Mouse (Mus musculus): ENCODE measurements around the gene Ccdc186. TPM values are rescaled to one million over a fixed set of nuclear protein-coding genes. Genes with fewer than 3 reads are reported as not detected.

The Ccdc186 gene
- polyA plus RNA-seq (2014; fragmentation: Nextera tagmentation; extraction: Ambion mirVana): 24.3 and 27.2 TPM in 2 replicates

GRCm38 (mm10) chr19:56821798-56822447, at the start of gene Ccdc186:
Gene Ccdc186, minus strand, starts transcription at chr19:56822190.
- Histone ChIP-seq H3K36me3 (replicated peaks; ENCODE audit: control insufficient read depth, insufficient read depth) (no peaks in the 10 kb centered on the region), H3K4me3 (replicated peaks; ENCODE audit: low read length) (peak within 1 kb of the TSS; percentile 94), H3K9ac (peak within 1 kb of the TSS; percentile 94), H3K27ac (peak within 1 kb of the TSS; percentile 89), H3K9me3 (ENCODE audit: control insufficient read depth, low read length) (no peaks in the 10 kb centered on the region), H3K4me2 (replicated peaks) (peak within 1 kb of the TSS; percentile 87), H3K4me1 (replicated peaks; ENCODE audit: control insufficient read depth, insufficient read depth, low read length) (peaks cover 30% of the 10 kb centered on the region), H3K27me3 (ENCODE audit: control insufficient read depth, insufficient read depth, low read length) (no peaks in the 10 kb centered on the region)
- under 1% methylated on average over 77 of the region's 79 CpGs for WGBS
- DNase-seq (ENCODE audit: low spot score): peak; percentile 98
- ATAC-seq (ENCODE audit: low FRiP score): peak; percentile 98

DNA sequence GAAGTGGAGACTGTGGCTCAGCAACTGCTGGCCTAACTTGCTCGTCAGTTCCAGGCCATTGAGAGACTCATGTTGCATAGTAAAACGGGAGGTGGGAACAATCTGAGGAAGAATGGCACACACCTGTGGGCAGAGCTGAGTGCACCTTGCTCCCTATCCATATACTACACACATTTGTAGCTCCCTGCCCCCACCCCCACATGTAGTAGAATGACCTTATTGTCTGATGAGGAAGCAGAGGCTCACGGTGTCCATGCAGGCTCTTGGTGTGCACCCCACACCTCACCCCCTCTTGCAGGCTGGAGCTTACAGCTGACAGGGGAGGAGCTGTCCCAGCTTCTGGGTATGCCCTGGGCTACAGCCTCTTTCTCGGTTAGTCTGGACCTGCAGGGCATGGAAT, 45.7 kb upstream of the Ccdc186 start:
- no peaks in the 10 kb centered on the region for H3K4me1 ChIP-seq (replicated peaks; ENCODE audit: control insufficient read depth, insufficient read depth, low read length)
- H3K4me2 ChIP-seq (replicated peaks): no peak overlapping the region
- ATAC-seq (ENCODE audit: low FRiP score) (no peak), DNase-seq (ENCODE audit: low spot score) (no peak)
- H3K9me3 ChIP-seq (ENCODE audit: control insufficient read depth, low read length): no peaks in the 10 kb centered on the region
- no peaks in the 10 kb centered on the region for H3K36me3 ChIP-seq (replicated peaks; ENCODE audit: control insufficient read depth, insufficient read depth)
- H3K27ac ChIP-seq: no peak overlapping the region
- WGBS: 76% methylated on average over 4 of the region's 4 CpGs
- H3K4me3 ChIP-seq (replicated peaks; ENCODE audit: low read length): no peak overlapping the region
- peaks cover 10% of the 10 kb centered on the region for H3K27me3 ChIP-seq (ENCODE audit: control insufficient read depth, insufficient read depth, low read length)
- H3K9ac ChIP-seq: no peak overlapping the region

- Histone ChIP-seq H3K27ac (no peak overlapping the region), H3K9me3 (ENCODE audit: control insufficient read depth, low read length) (no peaks in the 10 kb centered on the region), H3K4me3 (replicated peaks; ENCODE audit: low read length) (no peak overlapping the region), H3K4me1 (replicated peaks; ENCODE audit: control insufficient read depth, insufficient read depth, low read length) (no peaks in the 10 kb centered on the region), H3K9ac (no peak overlapping the region), H3K36me3 (replicated peaks; ENCODE audit: control insufficient read depth, insufficient read depth) (no peaks in the 10 kb centered on the region), H3K27me3 (ENCODE audit: control insufficient read depth, insufficient read depth, low read length) (no peaks in the 10 kb centered on the region), H3K4me2 (replicated peaks) (no peak overlapping the region)
- no peak for ATAC-seq (ENCODE audit: low FRiP score)
- 51% methylated on average over 5 of the region's 5 CpGs for WGBS
- no peak for DNase-seq (ENCODE audit: low spot score)
Observed at GRCm38 (mm10) chr19:56856455-56856854, 34.5 kb upstream of the Ccdc186 start.

DNA sequence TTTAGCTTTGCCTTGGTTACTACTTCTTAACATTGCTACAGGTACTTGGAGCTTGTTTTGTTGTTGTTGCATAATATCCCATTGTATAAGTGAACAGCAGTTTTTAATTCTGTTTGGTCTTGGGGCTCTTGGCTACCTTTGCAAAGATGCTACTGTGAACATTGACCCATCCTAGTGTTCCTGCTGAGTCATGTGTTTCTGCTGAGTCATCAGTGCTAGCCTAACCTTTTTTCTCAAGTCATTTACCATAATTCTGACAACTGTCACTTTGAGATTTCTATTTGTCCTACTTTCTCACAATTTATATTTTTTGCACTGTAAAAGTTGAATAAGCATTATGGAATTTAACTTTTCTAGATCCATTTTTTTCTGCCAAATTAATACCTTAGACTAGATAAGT, 30.6 kb upstream of the Ccdc186 start:
- no peaks in the 10 kb centered on the region for H3K27me3 ChIP-seq (ENCODE audit: control insufficient read depth, insufficient read depth, low read length)
- no peaks in the 10 kb centered on the region for H3K9me3 ChIP-seq (ENCODE audit: control insufficient read depth, low read length)
- no peak for ATAC-seq (ENCODE audit: low FRiP score)
- H3K27ac ChIP-seq: no peak overlapping the region
- no peaks in the 10 kb centered on the region for H3K36me3 ChIP-seq (replicated peaks; ENCODE audit: control insufficient read depth, insufficient read depth)
- H3K4me2 ChIP-seq (replicated peaks): no peak overlapping the region
- DNase-seq (ENCODE audit: low spot score): no peak
- H3K9ac ChIP-seq: no peak overlapping the region
- H3K4me3 ChIP-seq (replicated peaks; ENCODE audit: low read length): no peak overlapping the region
- no peaks in the 10 kb centered on the region for H3K4me1 ChIP-seq (replicated peaks; ENCODE audit: control insufficient read depth, insufficient read depth, low read length)

- Histone ChIP-seq H3K36me3 (replicated peaks; ENCODE audit: control insufficient read depth, insufficient read depth) (no peaks in the 10 kb centered on the region), H3K9ac (no peak overlapping the region), H3K4me1 (replicated peaks; ENCODE audit: control insufficient read depth, insufficient read depth, low read length) (no peaks in the 10 kb centered on the region), H3K9me3 (ENCODE audit: control insufficient read depth, low read length) (no peaks in the 10 kb centered on the region), H3K27me3 (ENCODE audit: control insufficient read depth, insufficient read depth, low read length) (no peaks in the 10 kb centered on the region), H3K4me2 (replicated peaks) (no peak overlapping the region), H3K27ac (no peak overlapping the region), H3K4me3 (replicated peaks; ENCODE audit: low read length) (no peak overlapping the region)
- ATAC-seq (ENCODE audit: low FRiP score) (no peak), DNase-seq (ENCODE audit: low spot score) (no peak)
- WGBS: 81% methylated on average over 12 of the region's 12 CpGs
Observed at GRCm38 (mm10) chr19:56842974-56843373, 21.0 kb upstream of the Ccdc186 start.

DNA sequence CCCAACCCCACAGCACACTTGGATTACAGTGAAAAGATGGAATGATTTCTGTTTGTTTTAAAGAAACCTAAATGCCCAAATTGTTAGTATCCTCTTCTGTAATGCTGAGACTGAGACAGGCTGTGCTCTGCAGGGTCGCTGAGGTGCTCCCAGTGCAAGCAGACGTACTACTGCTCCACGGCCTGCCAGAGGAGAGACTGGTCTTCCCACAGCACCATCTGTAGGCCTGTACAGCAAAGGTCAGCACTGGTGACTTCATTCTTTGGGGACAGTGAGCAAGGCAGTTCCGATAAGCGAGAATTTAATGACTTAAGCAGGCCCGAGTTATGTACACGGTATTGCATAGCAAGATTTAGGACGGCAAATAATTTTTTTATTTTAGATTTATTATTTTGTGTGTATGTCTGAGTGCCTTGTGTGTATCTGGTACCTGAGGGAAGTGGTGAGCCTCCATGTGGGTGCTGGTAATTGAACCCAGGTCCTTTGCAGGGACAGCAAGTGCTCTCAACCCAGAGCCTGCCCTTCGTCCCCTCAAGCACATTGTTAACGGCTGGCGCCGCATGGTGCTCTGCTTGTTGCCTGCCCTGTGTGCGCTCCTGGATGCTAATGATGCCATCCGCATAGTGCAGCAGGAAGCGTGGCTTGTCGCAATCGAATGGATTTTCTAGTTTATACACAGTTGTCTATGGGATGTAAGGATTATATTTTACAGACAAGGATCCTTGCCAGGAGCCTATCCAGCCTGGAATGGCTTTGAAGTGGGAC, 17.1 kb upstream of the Ccdc186 start:
- no peak overlapping the region for H3K27ac ChIP-seq
- H3K4me3 ChIP-seq (replicated peaks; ENCODE audit: low read length): no peak overlapping the region
- no peak for ATAC-seq (ENCODE audit: low FRiP score)

DNA sequence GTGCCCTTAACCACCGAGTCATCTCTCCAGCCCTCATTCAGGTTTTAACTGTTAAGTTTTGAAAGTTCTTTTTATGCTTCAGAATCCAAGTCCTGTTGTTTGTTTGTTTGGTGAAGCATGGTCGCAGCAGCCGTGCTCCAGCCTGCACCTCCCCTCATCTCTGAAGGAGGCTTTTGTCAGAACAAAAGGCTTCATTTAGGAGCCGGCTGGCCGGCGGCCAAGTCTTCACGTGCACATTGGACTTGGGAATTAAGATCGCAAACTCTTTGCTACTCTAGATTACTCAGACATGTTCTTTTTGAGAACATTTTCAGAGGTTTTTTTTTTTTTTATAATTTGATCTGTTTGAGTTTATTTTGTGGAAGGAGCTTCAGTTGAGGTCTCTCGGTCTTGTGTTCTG, 13.3 kb upstream of the Ccdc186 start:
- WGBS: 37% methylated on average over 9 of the region's 9 CpGs
- ATAC-seq (ENCODE audit: low FRiP score): no peak
- H3K9ac ChIP-seq: no peak overlapping the region

More for the DNA sequence above, 17.1 kb upstream of the Ccdc186 start:
- 67% methylated on average over 17 of the region's 17 CpGs for WGBS
- H3K9me3 ChIP-seq (ENCODE audit: control insufficient read depth, low read length): no peaks in the 10 kb centered on the region
- no peak overlapping the region for H3K4me2 ChIP-seq (replicated peaks)
- no peak overlapping the region for H3K9ac ChIP-seq
- no peak for DNase-seq (ENCODE audit: low spot score)
- no peaks in the 10 kb centered on the region for H3K4me1 ChIP-seq (replicated peaks; ENCODE audit: control insufficient read depth, insufficient read depth, low read length)
- no peaks in the 10 kb centered on the region for H3K27me3 ChIP-seq (ENCODE audit: control insufficient read depth, insufficient read depth, low read length)
- H3K36me3 ChIP-seq (replicated peaks; ENCODE audit: control insufficient read depth, insufficient read depth): no peaks in the 10 kb centered on the region

GRCm38 (mm10) chr19:56830163-56830562, 8.2 kb upstream of the Ccdc186 start:
- H3K9ac ChIP-seq: no peak overlapping the region
- no peak for ATAC-seq (ENCODE audit: low FRiP score)
- H3K4me1 ChIP-seq (replicated peaks; ENCODE audit: control insufficient read depth, insufficient read depth, low read length): no peaks in the 10 kb centered on the region
- H3K4me3 ChIP-seq (replicated peaks; ENCODE audit: low read length): no peak overlapping the region
- H3K4me2 ChIP-seq (replicated peaks): no peak overlapping the region
- H3K36me3 ChIP-seq (replicated peaks; ENCODE audit: control insufficient read depth, insufficient read depth): no peaks in the 10 kb centered on the region
- no peaks in the 10 kb centered on the region for H3K9me3 ChIP-seq (ENCODE audit: control insufficient read depth, low read length)
- no peak overlapping the region for H3K27ac ChIP-seq
- WGBS: 84% methylated on average over 4 of the region's 4 CpGs
- DNase-seq (ENCODE audit: low spot score): no peak
- no peaks in the 10 kb centered on the region for H3K27me3 ChIP-seq (ENCODE audit: control insufficient read depth, insufficient read depth, low read length)

More for the DNA sequence above, 13.3 kb upstream of the Ccdc186 start:
- H3K4me2 ChIP-seq (replicated peaks): no peak overlapping the region
- H3K4me3 ChIP-seq (replicated peaks; ENCODE audit: low read length): no peak overlapping the region
- H3K27ac ChIP-seq: no peak overlapping the region
- peak; percentile 65 for DNase-seq (ENCODE audit: low spot score)
- no peaks in the 10 kb centered on the region for H3K36me3 ChIP-seq (replicated peaks; ENCODE audit: control insufficient read depth, insufficient read depth)
- H3K9me3 ChIP-seq (ENCODE audit: control insufficient read depth, low read length): no peaks in the 10 kb centered on the region
- no peaks in the 10 kb centered on the region for H3K4me1 ChIP-seq (replicated peaks; ENCODE audit: control insufficient read depth, insufficient read depth, low read length)
- no peaks in the 10 kb centered on the region for H3K27me3 ChIP-seq (ENCODE audit: control insufficient read depth, insufficient read depth, low read length)

DNA sequence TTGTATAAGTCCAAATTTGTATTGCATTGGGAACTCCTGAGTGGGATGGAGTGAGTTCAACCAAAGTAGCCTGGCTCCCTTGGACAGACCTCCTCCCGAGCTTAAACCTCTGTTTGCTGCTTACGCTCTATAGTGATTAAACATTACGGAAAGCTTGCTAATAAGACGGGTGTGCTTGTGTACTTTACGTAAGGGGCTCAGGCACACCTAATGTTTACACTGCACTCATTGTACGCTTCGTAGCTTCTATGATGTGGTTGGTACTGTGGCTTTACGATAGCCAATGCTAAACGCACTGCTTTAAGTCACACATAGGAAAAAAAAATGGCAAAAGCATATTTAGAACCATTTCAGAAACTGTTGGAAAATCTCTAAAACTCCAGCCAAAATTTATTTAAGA, 7.3 kb upstream of the Ccdc186 start:
- ATAC-seq (ENCODE audit: low FRiP score): no peak
- H3K9ac ChIP-seq: no peak overlapping the region

More for the DNA sequence above, 7.3 kb upstream of the Ccdc186 start:
- 90% methylated on average over 9 of the region's 9 CpGs for WGBS
- Histone ChIP-seq H3K4me1 (replicated peaks; ENCODE audit: control insufficient read depth, insufficient read depth, low read length) (no peaks in the 10 kb centered on the region), H3K4me3 (replicated peaks; ENCODE audit: low read length) (no peak overlapping the region), H3K27ac (no peak overlapping the region), H3K4me2 (replicated peaks) (no peak overlapping the region), H3K9me3 (ENCODE audit: control insufficient read depth, low read length) (no peaks in the 10 kb centered on the region), H3K36me3 (replicated peaks; ENCODE audit: control insufficient read depth, insufficient read depth) (no peaks in the 10 kb centered on the region), H3K27me3 (ENCODE audit: control insufficient read depth, insufficient read depth, low read length) (no peaks in the 10 kb centered on the region)
- no peak for DNase-seq (ENCODE audit: low spot score)
